Mouse (Mus musculus) embryo, embryonic 11.5 days (tissue): ENCODE data around the gene Gm27027.
A peak's percentile ranks its signal among the peaks of the same experiment; 100 is the strongest.

Source experiments
- DNase-seq: peaks from one replicate; pipeline ENCODE4 v3.0.0-alpha.2; 2012; ENCODE audit warnings: low read depth, low spot score

Gene Gm27027

GRCm38 (mm10) chr2:93996254-93996653, at the start of gene Gm27027:
Gm27027 (minus strand) TSS chr2:93996354.
- DNase-seq, result no peak

- no peak for DNase-seq
Observed at GRCm38 (mm10) chr2:94045411-94046090, 49.4 kb upstream of the Gm27027 start.

- no peak for DNase-seq
Observed at GRCm38 (mm10) chr2:94044174-94044573, 48.0 kb upstream of the Gm27027 start.

GRCm38 (mm10) chr2:94043662-94044061, 47.5 kb upstream of the Gm27027 start:
- no peak for DNase-seq

- DNase-seq, result no peak
Observed at GRCm38 (mm10) chr2:94042461-94042860, 46.3 kb upstream of the Gm27027 start.

- no peak for DNase-seq
Observed at GRCm38 (mm10) chr2:94040391-94041125, 44.4 kb upstream of the Gm27027 start.

GRCm38 (mm10) chr2:94035428-94036331, 39.5 kb upstream of the Gm27027 start:
- DNase-seq, result peak; percentile 26

GRCm38 (mm10) chr2:94030602-94031001, 34.4 kb upstream of the Gm27027 start:
- no peak for DNase-seq

- DNase-seq, result no peak
Observed at GRCm38 (mm10) chr2:94024637-94025036, 28.5 kb upstream of the Gm27027 start.

- peak; percentile 84 for DNase-seq
Observed at GRCm38 (mm10) chr2:94010335-94011291, 14.5 kb upstream of the Gm27027 start, which contains the start of gene Alkbh3. Alkbh3 (minus strand) TSS chr2:94010807.

- DNase-seq, result peak; percentile 71
Observed at GRCm38 (mm10) chr2:94002331-94002730, 6.2 kb upstream of the Gm27027 start.

- no peak for DNase-seq
Observed at GRCm38 (mm10) chr2:94001918-94002317, 5.8 kb upstream of the Gm27027 start.

- DNase-seq, result no peak
Observed at GRCm38 (mm10) chr2:94001411-94001810, 5.3 kb upstream of the Gm27027 start.

GRCm38 (mm10) chr2:93992810-93993209, 3.3 kb downstream of the Gm27027 start:
- no peak for DNase-seq

- no peak for DNase-seq
Observed at GRCm38 (mm10) chr2:93992259-93992658, 3.9 kb downstream of the Gm27027 start.

- DNase-seq, result no peak
Observed at GRCm38 (mm10) chr2:93991336-93991735, 4.8 kb downstream of the Gm27027 start.

GRCm38 (mm10) chr2:93988440-93988839, 7.7 kb downstream of the Gm27027 start:
- DNase-seq, result no peak

GRCm38 (mm10) chr2:93982457-93983235, 13.5 kb downstream of the Gm27027 start:
- DNase-seq, result no peak

GRCm38 (mm10) chr2:93979249-93980120, 16.7 kb downstream of the Gm27027 start:
- no peak for DNase-seq
